9 mouse cellular contexts compared by ENCODE assay signal in the genomic region with DNA sequence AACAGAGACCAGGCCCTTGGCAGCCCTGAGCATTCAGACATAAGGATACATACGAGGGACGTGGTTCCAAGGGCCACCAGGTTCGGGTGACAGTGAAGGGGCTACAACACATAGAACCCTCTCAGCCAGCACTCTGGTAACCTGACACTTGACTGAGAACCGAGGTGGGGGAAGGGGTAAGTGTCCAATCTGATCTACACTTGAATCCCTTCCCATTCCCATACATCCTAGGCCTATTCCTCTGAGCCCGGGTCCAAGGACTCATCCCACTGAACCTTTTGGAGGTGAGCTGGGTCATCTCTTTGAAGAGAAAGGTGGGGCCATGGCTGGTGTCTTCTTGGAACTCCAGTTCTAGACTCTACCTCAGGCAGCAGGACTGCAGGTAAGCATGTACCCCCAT. TPM values are rescaled to one million over a fixed set of nuclear protein-coding genes. Genes with fewer than 3 reads are reported as not detected.
A peak's percentile ranks its signal among the peaks of the same experiment; 100 is the strongest.
DNase-seq lines count a peak whose midpoint lies in the region; ATAC-seq and TF ChIP-seq lines count a peak whose summit lies in the region.
"Had no signal": no experiment of that assay in that cellular context is flagged by ENCODE, and none has a peak within 500 bp of the region (broad histone marks: within the 10 kb centered on the region; RNA-seq: fewer than 3 reads in every experiment).

No protein-coding gene starts in this region.

- peaks cover 14% of the 10 kb centered on the region for H3K4me1 ChIP-seq in forebrain, embryonic 10.5 days
- H3K4me1 ChIP-seq in forebrain, embryonic 14.5 days (ENCODE audit: control insufficient read depth, insufficient read depth, low read length) = no peaks in the 10 kb centered on the region
- H3K4me1 ChIP-seq in liver, embryonic 11.5 days (replicated peaks; ENCODE audit: control insufficient read depth, insufficient read depth, low read length) = no peaks in the 10 kb centered on the region; the same call in 1 of the 2 replicates
- H3K4me1 ChIP-seq in liver, postnatal 0 days (ENCODE audit: insufficient read depth) = peaks cover 10% of the 10 kb centered on the region
- peaks cover 8% of the 10 kb centered on the region; the same call in 1 of the 2 replicates for H3K4me1 ChIP-seq in intestine, embryonic 15.5 days (replicated peaks)
- H3K4me1 ChIP-seq in stomach, embryonic 15.5 days = peaks cover 8% of the 10 kb centered on the region; the same call in 1 of the 2 replicates

- peaks cover 62% of the 10 kb centered on the region for H3K27me3 ChIP-seq in forebrain, embryonic 10.5 days (ENCODE audit: poor library complexity, severe bottlenecking)
- H3K27me3 ChIP-seq in forebrain, embryonic 14.5 days (replicated peaks; ENCODE audit: control insufficient read depth, insufficient read depth, low read length) = peaks cover 32% of the 10 kb centered on the region
- peaks cover 45% of the 10 kb centered on the region for H3K27me3 ChIP-seq in liver, embryonic 11.5 days (replicated peaks; ENCODE audit: control insufficient read depth, insufficient read depth, low read length)
- peaks cover 36% of the 10 kb centered on the region for H3K27me3 ChIP-seq in liver, postnatal 0 days (ENCODE audit: insufficient read depth, low read length)
- peaks cover 26% of the 10 kb centered on the region for H3K27me3 ChIP-seq in intestine, embryonic 15.5 days (replicated peaks)
- H3K27me3 ChIP-seq in stomach, embryonic 15.5 days (replicated peaks) = peaks cover 28% of the 10 kb centered on the region

- no peaks in the 10 kb centered on the region for H3K36me3 ChIP-seq in forebrain, embryonic 10.5 days (replicated peaks)
- no peaks in the 10 kb centered on the region for H3K36me3 ChIP-seq in forebrain, embryonic 14.5 days (ENCODE audit: control insufficient read depth, insufficient read depth, low read length)
- H3K36me3 ChIP-seq in liver, embryonic 11.5 days (ENCODE audit: control insufficient read depth, insufficient read depth, low read length) = no peaks in the 10 kb centered on the region
- no peaks in the 10 kb centered on the region for H3K36me3 ChIP-seq in liver, postnatal 0 days (replicated peaks; ENCODE audit: insufficient read depth, low read length)
- H3K36me3 ChIP-seq in intestine, embryonic 15.5 days = no peaks in the 10 kb centered on the region
- H3K36me3 ChIP-seq in stomach, embryonic 15.5 days = no peaks in the 10 kb centered on the region

- no peak for TF ChIP-seq CTCF in liver, postnatal 0 days (IDR thresholded peaks at IDR 0.05; ENCODE audit: low read depth)

- peak overlapping the region; percentile 55 for H3K4me3 ChIP-seq in forebrain, embryonic 10.5 days
- H3K4me3 ChIP-seq in forebrain, embryonic 14.5 days (ENCODE audit: low read depth, low read length) = no peak overlapping the region
- H3K4me3 ChIP-seq in liver, embryonic 11.5 days (ENCODE audit: low read depth, low read length) = peak overlapping the region; percentile 44; the same call in 1 of the 2 replicates
- H3K4me3 ChIP-seq in liver, postnatal 0 days (ENCODE audit: low read depth, low read length) = no peak overlapping the region
- no peak overlapping the region for H3K4me3 ChIP-seq in intestine, embryonic 15.5 days (replicated peaks)
- H3K4me3 ChIP-seq in stomach, embryonic 15.5 days (replicated peaks) = no peak overlapping the region

- no peak for ATAC-seq in forebrain, embryonic 14.5 days
- ATAC-seq in liver, embryonic 11.5 days (replicated peaks; ENCODE audit: low FRiP score) = no peak
- ATAC-seq in liver, postnatal 0 days = no peak
- no peak for ATAC-seq in intestine, embryonic 15.5 days
- ATAC-seq in stomach, embryonic 15.5 days (ENCODE audit: insufficient read depth, low FRiP score, low read depth) = no peak

- no peak overlapping the region; the same call in 1 of the 2 replicates for H3K4me2 ChIP-seq in forebrain, embryonic 14.5 days (ENCODE audit: low read length)
- peak overlapping the region; percentile 69 for H3K4me2 ChIP-seq in liver, embryonic 11.5 days
- H3K4me2 ChIP-seq in liver, postnatal 0 days (ENCODE audit: low read depth, low read length) = no peak overlapping the region; the same call in 1 of the 2 replicates
- H3K4me2 ChIP-seq in intestine, embryonic 15.5 days (replicated peaks) = peak overlapping the region; percentile 76; the same call in 1 of the 2 replicates
- peak overlapping the region; percentile 67 for H3K4me2 ChIP-seq in stomach, embryonic 15.5 days

- DNase-seq in forebrain, embryonic 10.5 days (ENCODE audit: extremely low spot score, low spot score) = no peak
- no peak for DNase-seq in forebrain, embryonic 14.5 days (ENCODE audit: low spot score)
- DNase-seq in liver, embryonic 11.5 days (ENCODE audit: low spot score) = no peak
- no peak for DNase-seq in liver, postnatal 0 days
- no peak for DNase-seq in thymus, adult 18-20 months
- DNase-seq in lung, postnatal 14 days = no peak
- DNase-seq: kidney, adult 8-10 months had no signal

- H3K9ac ChIP-seq in forebrain, embryonic 14.5 days (ENCODE audit: low read length) = no peak overlapping the region
- H3K9ac ChIP-seq in liver, embryonic 11.5 days (ENCODE audit: low read depth, low read length) = no peak overlapping the region
- no peak overlapping the region for H3K9ac ChIP-seq in liver, postnatal 0 days (replicated peaks)
- no peak overlapping the region for H3K9ac ChIP-seq in intestine, embryonic 15.5 days
- H3K9ac ChIP-seq in stomach, embryonic 15.5 days = no peak overlapping the region

- TF ChIP-seq EP300 in liver, postnatal 0 days (IDR thresholded peaks at IDR 0.05; ENCODE audit: low read depth) = no peak

- no peak overlapping the region for H3K27ac ChIP-seq in forebrain, embryonic 10.5 days
- no peak overlapping the region for H3K27ac ChIP-seq in forebrain, embryonic 14.5 days (ENCODE audit: low read depth, low read length)
- H3K27ac ChIP-seq in liver, embryonic 11.5 days (ENCODE audit: low read depth, low read length) = no peak overlapping the region
- no peak overlapping the region for H3K27ac ChIP-seq in liver, postnatal 0 days (ENCODE audit: low read depth)
- H3K27ac ChIP-seq in intestine, embryonic 15.5 days = no peak overlapping the region
- no peak overlapping the region for H3K27ac ChIP-seq in stomach, embryonic 15.5 days

- no peaks in the 10 kb centered on the region for H3K9me3 ChIP-seq in forebrain, embryonic 10.5 days
- no peaks in the 10 kb centered on the region for H3K9me3 ChIP-seq in forebrain, embryonic 14.5 days (replicated peaks; ENCODE audit: control insufficient read depth, low read length)
- H3K9me3 ChIP-seq in liver, embryonic 11.5 days (ENCODE audit: control insufficient read depth, low read length) = no peaks in the 10 kb centered on the region
- H3K9me3 ChIP-seq in liver, postnatal 0 days (ENCODE audit: low read length) = no peaks in the 10 kb centered on the region
- no peaks in the 10 kb centered on the region for H3K9me3 ChIP-seq in intestine, embryonic 15.5 days
- no peaks in the 10 kb centered on the region for H3K9me3 ChIP-seq in stomach, embryonic 15.5 days

- 22% methylated on average over 5 of the region's 5 CpGs for WGBS in forebrain, embryonic 10.5 days
- WGBS in forebrain, embryonic 14.5 days = 26% methylated on average over 5 of the region's 5 CpGs
- WGBS in liver, embryonic 11.5 days = 34% methylated on average over 5 of the region's 5 CpGs
- 34% methylated on average over 5 of the region's 5 CpGs for WGBS in liver, postnatal 0 days (ENCODE audit: insufficient replicate concordance)
- 24% methylated on average over 5 of the region's 5 CpGs for WGBS in intestine, embryonic 15.5 days
- WGBS in stomach, embryonic 15.5 days = 32% methylated on average over 5 of the region's 5 CpGs

RNA-seq across cellular contexts. Expression of a gene that starts 0.6 kb away (rescaled TPM):
- polyA plus RNA-seq in forebrain, embryonic 10.5 days (2016; fragmentation: Nextera tagmentation; extraction: Ambion mirVana) = 0.66 and 0.75 TPM in 2 replicates
- 5.1 and 6.0 TPM in 2 replicates for polyA plus RNA-seq in forebrain, embryonic 14.5 days (2014; fragmentation: Nextera tagmentation; extraction: Ambion mirVana)
- polyA plus RNA-seq in liver, embryonic 11.5 days (2014; fragmentation: Nextera tagmentation; extraction: Ambion mirVana) = 2.1 TPM in 2 replicates
- polyA plus RNA-seq in liver, postnatal 0 days (2015; fragmentation: Nextera tagmentation; extraction: Ambion mirVana) = 0.75 and 0.84 TPM in 2 replicates
- polyA plus RNA-seq in intestine, embryonic 15.5 days (2015; fragmentation: Nextera tagmentation; extraction: Ambion mirVana) = 12.1 and 12.4 TPM in 2 replicates
- 13.1 and 21.2 TPM in 2 replicates for polyA plus RNA-seq in stomach, embryonic 15.5 days (2015; fragmentation: Nextera tagmentation; extraction: Ambion mirVana)

RNA-seq across cellular contexts. Expression of a gene that starts 9.3 kb away (rescaled TPM):
- 0.41 and 0.72 TPM in 2 replicates for polyA plus RNA-seq in forebrain, embryonic 10.5 days (2016; fragmentation: Nextera tagmentation; extraction: Ambion mirVana)
- polyA plus RNA-seq in forebrain, embryonic 14.5 days (2014; fragmentation: Nextera tagmentation; extraction: Ambion mirVana) = 2.3 and 3.2 TPM in 2 replicates
- polyA plus RNA-seq in liver, embryonic 11.5 days (2014; fragmentation: Nextera tagmentation; extraction: Ambion mirVana) = 5.3 and 5.5 TPM in 2 replicates
- 2.2 and 2.6 TPM in 2 replicates for polyA plus RNA-seq in liver, postnatal 0 days (2015; fragmentation: Nextera tagmentation; extraction: Ambion mirVana)
- polyA plus RNA-seq in intestine, embryonic 15.5 days (2015; fragmentation: Nextera tagmentation; extraction: Ambion mirVana) = 0.52 and 0.54 TPM in 2 replicates
- polyA plus RNA-seq in stomach, embryonic 15.5 days (2015; fragmentation: Nextera tagmentation; extraction: Ambion mirVana) = 0.63 and 1.5 TPM in 2 replicates

RNA-seq across cellular contexts. Expression of a gene that starts 39.2 kb away (rescaled TPM):
- polyA plus RNA-seq in forebrain, embryonic 10.5 days (2016; fragmentation: Nextera tagmentation; extraction: Ambion mirVana) = 29.0 and 31.2 TPM in 2 replicates
- polyA plus RNA-seq in forebrain, embryonic 14.5 days (2014; fragmentation: Nextera tagmentation; extraction: Ambion mirVana) = 6.3 and 7.7 TPM in 2 replicates
- 60.9 and 61.4 TPM in 2 replicates for polyA plus RNA-seq in liver, embryonic 11.5 days (2014; fragmentation: Nextera tagmentation; extraction: Ambion mirVana)
- polyA plus RNA-seq in liver, postnatal 0 days (2015; fragmentation: Nextera tagmentation; extraction: Ambion mirVana) = 31.2 and 35.6 TPM in 2 replicates
- polyA plus RNA-seq in intestine, embryonic 15.5 days (2015; fragmentation: Nextera tagmentation; extraction: Ambion mirVana) = 56.4 and 61.4 TPM in 2 replicates
- polyA plus RNA-seq in stomach, embryonic 15.5 days (2015; fragmentation: Nextera tagmentation; extraction: Ambion mirVana) = 34.9 and 39.8 TPM in 2 replicates

Comparison
In these comparisons a context has a peak if more than half of its experiments do, and no peak if none do; other contexts are left out.
1. H3K4me3 ChIP-seq: peak in forebrain, embryonic 10.5 days (single experiment) and liver, embryonic 11.5 days (single experiment); none in forebrain, embryonic 14.5 days (single experiment), liver, postnatal 0 days (single experiment), intestine, embryonic 15.5 days (single experiment) and stomach, embryonic 15.5 days (single experiment).
2. H3K4me2 ChIP-seq: peak in liver, embryonic 11.5 days (single experiment), intestine, embryonic 15.5 days (single experiment) and stomach, embryonic 15.5 days (single experiment); none in forebrain, embryonic 14.5 days (single experiment) and liver, postnatal 0 days (single experiment).